Mouse (Mus musculus) heart, adult 2 months (tissue): ENCODE data around the gene Gm960.

Experiments
- CTCF ChIP-seq: fragments of 200-600 bp; IDR thresholded peaks from 2 replicates; pipeline ENCODE4 v1.8.1; 2022; ENCODE audit warnings: antibody characterized with exemption, mild to moderate bottlenecking, moderate library complexity
- EP300 ChIP-seq: fragments of 200-500 bp; IDR thresholded peaks from 2 replicates; pipeline ENCODE4 v1.6.1; 2011; ENCODE audit warnings: low read depth, low read length, control low read depth; ENCODE audit not compliant: insufficient read depth
- POLR2A ChIP-seq: fragments of 200-500 bp; IDR thresholded peaks from 2 replicates; pipeline ENCODE4 v1.6.1; 2011; ENCODE audit warnings: mild to moderate bottlenecking, low read depth, low read length, control low read depth; ENCODE audit not compliant: insufficient read depth

GRCm38 (mm10) chr19:4608511-4608910, 90.0 kb downstream of the Gm960 start:
- TF ChIP-seq CTCF (no peak), EP300 (no peak), POLR2A (no peak)
